Mouse (Mus musculus): Measurements from ENCODE around the gene Igsf8. TPM values are rescaled to one million over a fixed set of nuclear protein-coding genes. Genes with fewer than 3 reads are reported as not detected.
A peak's percentile ranks its signal among the peaks of the same experiment; 100 is the strongest.

The Igsf8 gene
- polyA plus RNA-seq, 1 experiment from 2014 or later: 64.7 TPM

DNA sequence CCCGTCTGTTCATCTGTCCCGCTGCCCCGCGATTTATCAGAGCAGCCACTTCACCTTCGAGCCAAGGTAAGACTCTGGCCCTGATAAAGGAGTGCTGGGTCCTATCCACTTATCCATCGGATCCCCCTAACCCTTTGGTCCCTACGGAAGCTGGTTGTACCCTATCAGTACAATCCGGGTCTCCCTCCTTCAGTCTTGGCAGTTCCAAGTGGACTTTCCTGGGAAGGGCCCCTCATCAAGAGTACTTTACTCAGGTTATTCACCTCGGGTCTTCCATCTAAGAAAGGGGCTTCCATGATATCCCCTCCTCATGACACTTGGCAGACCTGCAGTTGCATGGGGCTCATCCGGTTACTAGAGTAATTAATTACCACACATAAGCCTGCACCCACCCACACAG, 79.9 kb downstream of the Igsf8 start:
- Histone ChIP-seq H3K36me3 (replicated peaks; ENCODE audit: control insufficient read depth, insufficient read depth) (no peaks in the 10 kb centered on the region), H3K4me3 (replicated peaks; ENCODE audit: low read length) (peak overlapping the region; percentile 34), H3K27ac (peak overlapping the region; percentile 47; the same call in 1 of the 2 replicates), H3K9me3 (ENCODE audit: control insufficient read depth, low read length) (no peaks in the 10 kb centered on the region), H3K4me2 (replicated peaks) (peak overlapping the region; percentile 65), H3K9ac (peak overlapping the region; percentile 16; the same call in 1 of the 2 replicates), H3K27me3 (ENCODE audit: control insufficient read depth, insufficient read depth, low read length) (no peaks in the 10 kb centered on the region), H3K4me1 (replicated peaks; ENCODE audit: control insufficient read depth, insufficient read depth, low read length) (no peaks in the 10 kb centered on the region; the same call in 1 of the 2 replicates)
- 18% methylated on average over 10 of the region's 10 CpGs for WGBS
- peak; percentile 5 for ATAC-seq (ENCODE audit: low FRiP score)
- DNase-seq (ENCODE audit: low spot score): no peak

DNA sequence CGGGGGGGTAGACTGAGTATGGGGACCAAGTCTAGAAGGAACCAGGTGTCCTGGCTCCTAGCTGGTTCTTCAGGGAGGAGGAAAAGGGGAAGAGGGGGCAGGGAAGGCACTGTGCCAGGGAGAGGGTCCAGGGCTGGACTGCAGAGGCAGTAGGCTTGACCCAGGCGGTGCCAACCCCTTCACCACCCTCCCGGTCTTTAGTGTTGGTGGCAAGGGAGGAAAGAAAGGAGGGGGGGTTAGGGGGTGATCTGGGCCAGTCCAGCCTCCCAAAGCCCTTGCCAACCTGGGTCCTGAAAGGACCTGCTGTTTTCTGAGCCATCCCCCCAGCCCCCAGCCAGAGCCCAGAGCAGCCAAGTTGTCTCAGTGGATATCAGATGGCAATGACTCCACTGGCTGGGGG, 81.3 kb downstream of the Igsf8 start:
- peak overlapping the region; percentile 34; the same call in 1 of the 2 replicates for H3K4me3 ChIP-seq (replicated peaks; ENCODE audit: low read length)
- no peaks in the 10 kb centered on the region for H3K9me3 ChIP-seq (ENCODE audit: control insufficient read depth, low read length)
- H3K36me3 ChIP-seq (replicated peaks; ENCODE audit: control insufficient read depth, insufficient read depth): no peaks in the 10 kb centered on the region
- H3K9ac ChIP-seq: no peak overlapping the region
- 76% methylated on average over 3 of the region's 3 CpGs for WGBS
- H3K4me1 ChIP-seq (replicated peaks; ENCODE audit: control insufficient read depth, insufficient read depth, low read length): no peaks in the 10 kb centered on the region; the same call in 1 of the 2 replicates
- DNase-seq (ENCODE audit: low spot score) (no peak), ATAC-seq (ENCODE audit: low FRiP score) (peak; percentile 75)
- no peaks in the 10 kb centered on the region for H3K27me3 ChIP-seq (ENCODE audit: control insufficient read depth, insufficient read depth, low read length)
- H3K4me2 ChIP-seq (replicated peaks): peak overlapping the region; percentile 65
- no peak overlapping the region for H3K27ac ChIP-seq

DNA sequence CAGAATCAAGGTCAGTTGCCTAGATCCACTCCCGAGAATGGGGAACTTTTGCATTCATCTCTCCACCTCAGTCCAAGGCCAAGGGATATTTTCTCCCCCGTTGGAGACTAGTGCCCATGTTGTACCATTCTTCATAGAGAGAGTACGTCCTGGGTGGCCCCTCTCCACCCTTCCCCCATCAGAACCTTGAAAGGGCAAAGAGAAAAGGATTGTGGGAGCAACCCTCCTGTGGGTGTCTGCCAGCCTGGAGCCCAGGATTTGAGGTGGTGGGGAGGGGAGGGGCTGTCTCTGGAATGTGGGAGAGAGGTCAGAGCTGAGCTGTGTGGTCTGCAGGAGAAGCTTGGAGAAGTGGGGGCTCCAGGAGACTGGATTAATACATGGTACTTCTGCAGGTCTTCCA, 82.5 kb downstream of the Igsf8 start:
- Histone ChIP-seq H3K36me3 (replicated peaks; ENCODE audit: control insufficient read depth, insufficient read depth) (no peaks in the 10 kb centered on the region), H3K4me1 (replicated peaks; ENCODE audit: control insufficient read depth, insufficient read depth, low read length) (no peaks in the 10 kb centered on the region; the same call in 1 of the 2 replicates), H3K4me2 (replicated peaks) (peak overlapping the region; percentile 36), H3K9ac (no peak overlapping the region), H3K4me3 (replicated peaks; ENCODE audit: low read length) (no peak overlapping the region), H3K9me3 (ENCODE audit: control insufficient read depth, low read length) (no peaks in the 10 kb centered on the region), H3K27ac (peak overlapping the region; percentile 70), H3K27me3 (ENCODE audit: control insufficient read depth, insufficient read depth, low read length) (no peaks in the 10 kb centered on the region)
- DNase-seq (ENCODE audit: low spot score) (no peak), ATAC-seq (ENCODE audit: low FRiP score) (no peak)
- 49% methylated on average over 3 of the region's 3 CpGs for WGBS

DNA sequence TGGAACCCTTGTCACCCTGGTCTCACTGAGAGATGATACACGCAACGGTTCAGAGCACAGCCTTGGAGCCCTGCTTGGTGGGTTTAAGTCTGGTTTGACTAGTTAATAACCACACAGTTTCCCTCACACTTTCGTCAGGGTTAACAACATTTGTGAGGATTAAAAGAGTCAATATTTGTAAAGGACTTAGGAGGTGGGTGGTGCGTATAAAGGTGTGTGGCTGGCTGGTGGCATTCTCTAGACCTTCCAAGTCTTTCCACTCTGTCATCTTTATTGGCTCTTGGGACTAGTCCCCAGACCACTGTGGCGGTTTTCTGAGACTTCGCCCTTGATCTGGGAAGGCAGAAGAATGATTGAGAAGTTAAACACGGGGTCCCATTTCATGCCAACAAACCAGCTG, 83.4 kb downstream of the Igsf8 start:
- Histone ChIP-seq H3K4me3 (replicated peaks; ENCODE audit: low read length) (no peak overlapping the region), H3K4me1 (replicated peaks; ENCODE audit: control insufficient read depth, insufficient read depth, low read length) (peaks cover 7% of the 10 kb centered on the region), H3K27me3 (ENCODE audit: control insufficient read depth, insufficient read depth, low read length) (no peaks in the 10 kb centered on the region), H3K36me3 (replicated peaks; ENCODE audit: control insufficient read depth, insufficient read depth) (no peaks in the 10 kb centered on the region), H3K9ac (no peak overlapping the region), H3K9me3 (ENCODE audit: control insufficient read depth, low read length) (no peaks in the 10 kb centered on the region), H3K27ac (no peak overlapping the region), H3K4me2 (replicated peaks) (no peak overlapping the region)
- no peak for ATAC-seq (ENCODE audit: low FRiP score)
- DNase-seq (ENCODE audit: low spot score): no peak
- 76% methylated on average over 7 of the region's 7 CpGs for WGBS

DNA sequence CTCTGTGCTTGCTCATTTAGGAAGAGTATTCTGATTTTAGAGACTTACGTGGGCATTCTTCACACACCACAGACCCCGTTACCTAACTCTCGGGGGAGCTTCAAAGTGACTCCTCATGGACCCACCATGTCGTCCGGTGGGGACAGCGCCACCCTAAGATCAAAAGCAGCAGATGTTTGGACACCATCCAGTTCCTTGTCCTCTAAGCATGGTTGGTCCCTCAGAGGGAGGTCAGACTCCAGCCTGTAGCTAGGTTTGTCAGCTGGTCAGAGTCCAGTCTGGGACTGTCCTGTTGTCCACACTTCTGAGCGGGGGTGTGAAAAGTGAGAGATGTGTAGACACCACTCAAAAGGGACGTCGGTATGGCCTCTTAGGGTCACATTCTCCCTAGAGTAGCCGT, 85.3 kb downstream of the Igsf8 start:
- ATAC-seq (ENCODE audit: low FRiP score) (no peak), DNase-seq (ENCODE audit: low spot score) (no peak)
- Histone ChIP-seq H3K27ac (no peak overlapping the region), H3K4me2 (replicated peaks) (no peak overlapping the region), H3K4me1 (replicated peaks; ENCODE audit: control insufficient read depth, insufficient read depth, low read length) (peaks cover 18% of the 10 kb centered on the region), H3K27me3 (ENCODE audit: control insufficient read depth, insufficient read depth, low read length) (no peaks in the 10 kb centered on the region), H3K4me3 (replicated peaks; ENCODE audit: low read length) (no peak overlapping the region), H3K9ac (no peak overlapping the region), H3K36me3 (replicated peaks; ENCODE audit: control insufficient read depth, insufficient read depth) (no peaks in the 10 kb centered on the region), H3K9me3 (ENCODE audit: control insufficient read depth, low read length) (no peaks in the 10 kb centered on the region)
- WGBS: 86% methylated on average over 10 of the region's 10 CpGs

DNA sequence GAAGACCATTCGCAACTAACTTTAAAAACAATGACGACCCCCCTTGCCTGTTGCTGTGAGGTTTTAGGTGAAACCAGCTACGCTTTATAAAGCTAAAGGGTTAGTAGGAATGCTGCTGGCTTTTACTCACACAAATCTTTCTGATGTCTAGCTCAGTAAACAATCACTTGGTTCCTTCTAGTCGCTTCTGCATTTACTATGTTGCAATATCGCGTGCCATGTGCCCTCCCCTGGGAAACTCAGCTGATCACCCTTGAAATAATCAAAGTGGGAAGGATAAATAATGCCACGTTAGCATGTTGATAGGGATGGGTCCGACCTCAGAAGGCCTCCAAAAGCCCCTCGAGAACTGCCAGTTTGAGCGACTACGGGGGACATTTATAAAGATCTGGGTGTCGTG, 85.9 kb downstream of the Igsf8 start:
- DNase-seq (ENCODE audit: low spot score): no peak
- no peak for ATAC-seq (ENCODE audit: low FRiP score)
- WGBS: 84% methylated on average over 12 of the region's 12 CpGs

DNA sequence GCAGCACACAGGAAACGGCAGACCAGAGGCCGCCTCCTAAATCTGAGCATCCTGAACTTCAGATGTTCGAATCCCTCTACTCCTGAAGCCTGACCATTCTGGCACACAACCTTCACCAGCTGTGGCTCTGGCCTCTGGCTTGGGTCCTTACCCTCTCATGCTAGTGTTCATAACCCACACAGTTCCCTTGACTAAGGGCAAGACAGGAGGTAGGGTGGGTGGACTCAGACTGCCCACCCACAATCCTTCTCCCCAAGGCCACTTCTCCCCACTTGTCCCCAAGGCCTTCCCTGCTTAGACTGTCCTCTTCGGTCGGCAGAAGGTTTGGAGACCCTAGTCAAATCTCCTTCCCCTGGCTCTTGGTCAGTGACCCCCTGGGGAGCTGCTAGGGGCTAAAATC, 88.1 kb downstream of the Igsf8 start:
- Histone ChIP-seq H3K4me3 (replicated peaks; ENCODE audit: low read length) (no peak overlapping the region), H3K9me3 (ENCODE audit: control insufficient read depth, low read length) (no peaks in the 10 kb centered on the region), H3K27me3 (ENCODE audit: control insufficient read depth, insufficient read depth, low read length) (no peaks in the 10 kb centered on the region), H3K4me2 (replicated peaks) (peak overlapping the region; percentile 18; the same call in 1 of the 2 replicates), H3K36me3 (replicated peaks; ENCODE audit: control insufficient read depth, insufficient read depth) (no peaks in the 10 kb centered on the region), H3K27ac (peak overlapping the region; percentile 74), H3K9ac (0 out of 2 replicates have a peak overlapping the region, but pooled peaks have one; percentile 39), H3K4me1 (replicated peaks; ENCODE audit: control insufficient read depth, insufficient read depth, low read length) (peaks cover 18% of the 10 kb centered on the region)
- 27% methylated on average over 5 of the region's 5 CpGs for WGBS
- ATAC-seq (ENCODE audit: low FRiP score) (peak; percentile 18; the same call in 1 of the 2 replicates), DNase-seq (ENCODE audit: low spot score) (no peak)

More for the DNA sequence above, 85.9 kb downstream of the Igsf8 start:
- no peaks in the 10 kb centered on the region for H3K36me3 ChIP-seq (replicated peaks; ENCODE audit: control insufficient read depth, insufficient read depth)
- H3K27me3 ChIP-seq (ENCODE audit: control insufficient read depth, insufficient read depth, low read length): no peaks in the 10 kb centered on the region
- H3K4me3 ChIP-seq (replicated peaks; ENCODE audit: low read length): no peak overlapping the region
- H3K9me3 ChIP-seq (ENCODE audit: control insufficient read depth, low read length): no peaks in the 10 kb centered on the region
- no peak overlapping the region for H3K9ac ChIP-seq
- no peak overlapping the region for H3K4me2 ChIP-seq (replicated peaks)
- no peak overlapping the region for H3K27ac ChIP-seq
- H3K4me1 ChIP-seq (replicated peaks; ENCODE audit: control insufficient read depth, insufficient read depth, low read length): peaks cover 18% of the 10 kb centered on the region

DNA sequence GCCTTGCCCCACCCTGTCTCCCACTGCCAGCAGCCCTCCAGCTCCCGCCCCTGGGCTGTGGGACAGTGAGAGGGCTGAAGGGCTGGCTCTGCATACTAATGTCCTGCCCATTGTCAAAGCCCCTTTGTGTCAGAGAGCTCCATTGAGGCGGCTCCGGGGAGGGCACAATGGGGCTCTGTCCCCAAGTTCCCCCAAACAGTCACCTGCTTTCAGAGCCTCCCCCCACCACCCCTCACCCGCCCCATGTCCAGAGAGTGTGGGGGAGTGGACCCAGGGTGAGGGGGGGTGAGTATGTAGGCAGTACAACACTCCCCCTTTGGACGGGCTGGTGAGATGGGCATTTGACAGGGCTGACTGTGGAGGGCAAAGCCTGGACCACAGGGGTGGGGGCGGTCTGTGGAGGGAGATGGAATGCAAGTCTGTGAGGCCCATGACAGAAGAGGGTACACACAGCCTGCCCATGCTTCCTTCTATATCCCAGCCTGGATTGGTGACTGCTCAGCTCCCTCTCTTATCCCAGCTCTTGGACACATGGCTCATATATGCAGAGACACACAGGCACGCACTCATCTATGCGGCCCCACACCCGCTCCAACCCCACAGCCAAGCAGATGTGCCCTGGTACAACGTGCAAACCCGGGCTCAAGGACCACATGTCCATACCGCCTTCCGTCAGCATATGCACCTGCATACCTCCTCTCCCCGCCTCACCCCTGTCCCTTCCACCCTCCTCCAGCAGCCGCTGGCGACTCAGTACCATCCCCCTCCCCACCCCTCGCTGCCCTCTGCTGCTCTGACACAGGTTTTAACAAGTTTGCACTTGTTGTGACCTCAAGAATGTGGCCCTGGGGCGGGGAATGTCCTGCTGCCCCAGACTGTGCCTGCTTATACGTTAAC, 88.7 kb downstream of the Igsf8 start:
- Histone ChIP-seq H3K4me3 (replicated peaks; ENCODE audit: low read length) (no peak overlapping the region), H3K9me3 (ENCODE audit: control insufficient read depth, low read length) (no peaks in the 10 kb centered on the region), H3K27me3 (ENCODE audit: control insufficient read depth, insufficient read depth, low read length) (no peaks in the 10 kb centered on the region), H3K4me1 (replicated peaks; ENCODE audit: control insufficient read depth, insufficient read depth, low read length) (peaks cover 18% of the 10 kb centered on the region), H3K27ac (peak overlapping the region; percentile 74), H3K4me2 (replicated peaks) (peak overlapping the region; percentile 18), H3K9ac (peak overlapping the region; percentile 39), H3K36me3 (replicated peaks; ENCODE audit: control insufficient read depth, insufficient read depth) (no peaks in the 10 kb centered on the region)
- DNase-seq (ENCODE audit: low spot score) (peak; percentile 57), ATAC-seq (ENCODE audit: low FRiP score) (peak; percentile 95)
- WGBS: 4% methylated on average over 19 of the region's 19 CpGs

DNA sequence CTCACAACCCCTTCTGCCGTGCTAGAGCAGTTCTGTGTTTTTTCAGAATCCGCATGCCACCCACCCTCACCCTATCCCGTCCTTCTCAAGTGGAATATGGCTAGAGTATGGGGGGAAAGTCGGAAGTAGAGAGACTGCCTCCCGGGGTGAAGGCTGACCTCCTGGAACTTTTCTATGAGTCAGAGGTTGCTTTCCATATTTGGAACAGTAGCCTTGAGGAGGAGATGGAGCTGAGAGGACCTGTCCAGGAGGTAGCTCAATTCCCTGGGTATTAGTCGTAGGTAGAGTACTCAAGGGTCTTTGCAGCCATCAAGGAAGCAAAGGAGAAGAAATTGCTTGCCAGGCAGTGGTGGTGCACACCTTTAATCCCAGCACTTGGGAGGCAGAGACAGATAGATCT, 90.6 kb downstream of the Igsf8 start:
- ATAC-seq (ENCODE audit: low FRiP score) (no peak), DNase-seq (ENCODE audit: low spot score) (no peak)
- Histone ChIP-seq H3K9me3 (ENCODE audit: control insufficient read depth, low read length) (no peaks in the 10 kb centered on the region), H3K9ac (no peak overlapping the region), H3K27me3 (ENCODE audit: control insufficient read depth, insufficient read depth, low read length) (no peaks in the 10 kb centered on the region), H3K4me3 (replicated peaks; ENCODE audit: low read length) (no peak overlapping the region), H3K4me2 (replicated peaks) (no peak overlapping the region), H3K27ac (no peak overlapping the region), H3K36me3 (replicated peaks; ENCODE audit: control insufficient read depth, insufficient read depth) (no peaks in the 10 kb centered on the region), H3K4me1 (replicated peaks; ENCODE audit: control insufficient read depth, insufficient read depth, low read length) (peaks cover 22% of the 10 kb centered on the region)
- 70% methylated on average over 6 of the region's 6 CpGs for WGBS

Data from hindbrain, embryonic 14.5 days (tissue).